Mouse (Mus musculus): ENCODE measurements around the gene Defb6.

Gene Defb6

DNA sequence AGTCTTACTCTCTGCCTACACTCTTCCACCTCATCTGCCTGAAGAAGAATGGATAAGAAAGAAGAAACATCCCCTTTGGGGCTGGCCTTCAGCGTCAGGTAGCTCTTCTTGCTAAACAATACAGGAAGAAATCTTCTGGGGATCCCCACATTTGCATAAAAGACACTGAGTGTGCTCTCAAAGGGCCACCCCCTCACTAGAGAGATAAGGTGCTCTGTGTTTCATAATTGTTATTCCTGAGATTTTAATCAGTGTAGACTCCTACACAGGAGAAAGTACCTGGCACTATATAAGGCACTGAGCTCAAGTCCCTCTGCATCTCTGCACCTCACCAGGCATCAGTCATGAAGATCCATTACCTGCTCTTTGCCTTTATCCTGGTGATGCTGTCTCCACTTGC lies at the start of gene Defb6:
Defb6 (plus strand) TSS at position 318 of the 400 bp plus-strand sequence.
- DNase-seq (ENCODE audit: inconsistent age in 2 of 2, low spot score in 1 of 2), result no peak

DNA sequence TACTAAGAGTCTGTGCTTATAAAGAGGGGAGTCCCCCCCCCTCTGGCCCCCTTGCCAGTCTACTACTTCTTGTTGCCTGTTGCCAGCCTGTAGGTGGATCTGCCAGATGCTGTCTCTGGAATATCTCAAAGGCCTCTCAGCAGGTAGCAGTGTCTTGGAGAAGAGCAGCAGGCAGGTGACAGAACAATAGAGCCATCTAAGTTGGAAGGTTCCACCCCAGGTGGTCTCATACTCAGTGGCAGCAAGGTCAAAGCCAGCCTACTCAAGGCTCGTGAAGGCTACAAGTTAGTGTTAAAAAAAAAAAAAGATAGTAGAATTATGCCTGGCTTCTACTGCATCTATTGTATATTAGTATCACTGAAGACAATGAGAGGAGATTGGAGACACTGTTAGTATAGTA lies 12.8 kb downstream of the Defb6 start:
- no peak for DNase-seq (ENCODE audit: inconsistent age in 2 of 2, low spot score in 1 of 2)

DNA sequence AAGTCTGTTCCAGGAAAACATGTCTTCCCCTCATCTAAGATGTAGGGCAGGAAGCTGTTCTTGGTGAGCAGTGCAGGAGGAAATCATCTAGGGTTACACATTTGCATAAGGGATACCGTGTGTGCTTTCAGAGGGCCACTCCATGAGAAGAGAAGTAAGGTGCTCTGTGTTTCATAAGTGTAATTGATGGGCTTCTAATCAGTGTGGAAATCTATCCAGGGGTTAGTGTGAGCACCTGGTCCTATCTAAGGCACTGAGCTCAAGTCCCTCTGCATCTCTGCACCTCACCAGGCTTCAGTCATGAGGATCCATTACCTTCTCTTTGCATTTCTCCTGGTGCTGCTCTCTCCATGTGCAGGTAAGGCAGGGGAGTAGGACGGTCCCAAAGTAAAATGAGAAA lies 14.3 kb downstream of the Defb6 start, which contains the start of gene Defb46:
Defb46 (plus strand) TSS at position 301 of the 400 bp plus-strand sequence.
- no peak for DNase-seq (ENCODE audit: inconsistent age in 2 of 2, low spot score in 1 of 2)

DNA sequence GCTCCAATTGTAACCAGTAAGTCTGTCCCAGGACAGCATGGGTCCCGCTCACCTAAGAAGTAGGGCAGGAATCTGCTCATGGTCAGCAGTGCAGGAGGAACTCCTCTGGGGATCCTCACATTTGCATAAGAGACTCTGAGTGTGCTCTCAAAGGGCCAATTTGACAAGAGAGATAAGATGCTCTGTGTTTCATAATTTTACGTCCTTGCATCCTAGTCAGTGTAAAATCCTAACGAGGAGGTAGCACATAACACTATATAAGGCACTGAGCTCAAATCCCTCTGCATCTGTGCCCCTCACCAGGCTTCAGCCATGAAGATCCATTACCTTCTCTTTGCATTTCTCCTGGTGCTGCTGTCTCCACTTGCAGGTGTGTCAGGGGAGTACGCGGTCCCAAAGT lies 22.0 kb downstream of the Defb6 start, which contains the start of gene Defb5:
Defb5 (plus strand) TSS at position 301 of the 400 bp plus-strand sequence.
- no peak for DNase-seq (ENCODE audit: inconsistent age in 2 of 2, low spot score in 1 of 2)

- no peak for DNase-seq (ENCODE audit: inconsistent age in 2 of 2, low spot score in 1 of 2)
These were observed 32.9 kb downstream of the Defb6 start for GRCm38 (mm10) chr8:19258136-19258535.

GRCm38 (mm10) chr8:19259667-19260066 lies 34.4 kb downstream of the Defb6 start:
- no peak for DNase-seq (ENCODE audit: inconsistent age in 2 of 2, low spot score in 1 of 2)
